Mouse (Mus musculus): ENCODE data around the gene Cldn19.

The Cldn19 gene

DNA sequence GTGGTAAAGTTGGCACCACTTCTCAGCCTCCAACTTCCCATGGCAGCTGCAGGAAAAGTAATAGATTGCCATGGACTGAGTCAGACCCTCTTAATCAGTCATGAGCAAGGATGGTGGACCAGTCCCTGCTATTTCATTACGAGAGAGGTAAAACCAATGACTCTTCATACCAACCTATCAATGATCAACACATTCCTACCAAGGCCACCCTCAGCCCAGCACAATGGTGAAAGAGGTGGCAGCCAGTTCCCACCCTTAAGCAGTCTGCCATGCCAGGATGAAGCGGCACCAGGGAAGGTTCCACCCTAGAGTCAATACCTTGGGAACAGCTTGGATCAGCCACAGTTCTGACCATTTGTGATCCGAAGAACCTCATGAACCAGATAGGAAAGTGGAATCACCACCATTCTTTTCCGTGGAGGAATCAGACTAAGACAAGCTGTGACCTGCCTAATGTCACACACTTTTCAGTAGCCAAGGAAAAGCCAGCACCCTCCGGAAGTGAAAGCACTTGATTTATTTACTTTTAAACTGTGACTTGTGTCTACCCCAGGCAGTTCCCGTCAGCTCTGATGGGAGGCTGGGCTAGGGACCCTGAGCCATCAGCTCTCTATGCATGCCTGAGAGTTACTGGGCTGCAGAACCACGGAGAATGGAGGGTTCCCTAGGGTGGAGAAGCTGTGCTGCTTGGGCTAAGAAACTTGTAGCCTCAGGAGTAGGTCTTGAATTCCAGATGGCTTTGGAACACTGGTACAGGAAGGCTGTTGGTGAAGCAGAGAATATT is 3.0 kb upstream of the Cldn19 start:
- DNase-seq (ENCODE audit: low spot score), result no peak

DNA sequence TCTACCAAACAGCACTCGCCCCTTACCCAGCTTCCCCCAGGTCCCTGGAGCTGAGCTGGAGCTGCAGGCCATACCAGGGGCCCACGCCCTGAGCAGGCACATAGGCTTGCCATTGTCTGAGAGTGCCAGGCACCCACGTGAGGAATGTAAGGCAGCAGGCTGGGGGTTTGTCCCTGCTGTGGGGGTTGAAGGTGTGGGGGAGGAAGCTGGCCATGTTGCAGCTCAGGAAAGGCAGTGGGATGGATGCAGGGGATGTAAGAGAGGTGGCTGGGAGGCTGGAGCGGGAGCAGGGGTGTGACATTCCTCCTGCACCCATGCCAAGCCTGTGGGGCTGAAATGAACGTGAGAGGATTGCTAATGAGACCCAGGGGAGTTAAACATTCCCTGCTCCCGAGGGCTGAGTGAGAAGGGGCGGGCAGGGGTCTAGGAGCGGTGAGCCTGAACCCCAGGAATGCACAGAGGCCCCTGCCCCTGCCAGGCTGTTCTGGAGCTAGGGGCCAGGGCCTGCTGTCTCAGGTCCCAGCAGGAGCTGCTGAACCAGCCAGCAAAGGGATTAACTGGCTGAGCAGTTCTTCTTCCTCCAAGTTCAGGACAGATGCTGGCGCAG is 1.1 kb upstream of the Cldn19 start:
- DNase-seq (ENCODE audit: low spot score), result no peak

DNA sequence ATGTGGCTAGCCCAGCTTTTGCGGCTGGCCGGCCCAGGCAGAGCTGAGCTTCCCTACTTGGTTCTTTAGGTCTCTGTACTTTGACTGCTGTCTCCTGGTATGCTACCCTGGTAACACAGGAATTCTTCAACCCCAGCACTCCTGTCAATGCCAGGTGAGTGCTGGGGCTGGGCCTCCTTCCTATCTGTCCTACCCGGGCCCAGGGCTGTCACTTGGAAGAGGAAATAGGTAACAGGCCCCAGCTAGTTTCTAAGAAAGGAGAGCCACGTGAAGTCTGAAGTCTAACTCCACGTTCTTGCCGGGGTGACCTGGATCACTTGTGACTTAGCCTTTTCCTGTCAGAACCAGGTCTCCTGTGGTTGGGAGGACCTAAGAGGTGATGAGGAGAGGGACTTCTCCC is 1.9 kb downstream of the Cldn19 start:
- DNase-seq (ENCODE audit: low spot score), result no peak

DNA sequence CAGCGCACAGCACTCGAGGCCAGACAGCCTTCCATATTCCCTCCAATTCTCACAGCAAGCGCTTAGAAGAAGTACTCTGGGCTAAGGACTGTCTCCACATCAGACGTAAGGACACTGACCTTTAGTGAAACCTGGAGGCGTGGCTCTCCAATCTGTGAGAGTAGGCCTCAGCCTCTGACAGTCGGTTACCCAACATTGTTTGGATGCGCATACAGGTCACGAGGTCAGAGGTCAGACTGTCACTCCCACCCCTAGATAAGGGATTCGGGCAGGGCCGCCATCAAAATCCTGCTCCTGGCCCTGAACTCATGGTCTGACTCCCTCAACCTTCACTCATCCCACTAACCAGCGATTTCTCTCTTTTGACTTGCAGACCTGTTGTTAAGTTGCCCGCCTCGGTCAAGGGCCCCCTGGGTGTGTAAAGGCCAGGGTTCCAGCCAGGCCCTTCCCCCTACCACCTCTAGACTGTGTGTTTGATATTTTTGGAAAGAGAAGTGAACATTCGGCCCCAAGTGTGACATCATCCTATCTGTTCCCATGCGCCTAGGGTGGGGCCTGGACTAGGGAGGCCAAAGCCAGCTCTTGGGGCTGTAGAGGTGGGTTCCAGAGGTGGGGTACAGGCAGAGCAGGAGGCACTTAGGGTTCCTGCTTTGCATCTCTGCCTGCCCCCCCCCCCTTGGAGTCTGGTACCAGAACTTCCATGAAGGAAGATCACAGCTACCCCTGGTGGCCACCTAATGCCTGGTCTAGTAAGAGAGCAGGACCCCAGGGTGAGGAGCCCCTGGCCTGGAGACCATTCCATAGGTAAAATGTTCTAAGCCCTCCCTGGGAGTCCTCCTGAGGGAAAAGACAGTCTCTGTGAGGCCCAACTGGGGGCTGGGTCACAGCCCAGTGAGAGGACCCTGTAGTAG is 4.4 kb downstream of the Cldn19 start:
- DNase-seq (ENCODE audit: low spot score), result no peak

DNA sequence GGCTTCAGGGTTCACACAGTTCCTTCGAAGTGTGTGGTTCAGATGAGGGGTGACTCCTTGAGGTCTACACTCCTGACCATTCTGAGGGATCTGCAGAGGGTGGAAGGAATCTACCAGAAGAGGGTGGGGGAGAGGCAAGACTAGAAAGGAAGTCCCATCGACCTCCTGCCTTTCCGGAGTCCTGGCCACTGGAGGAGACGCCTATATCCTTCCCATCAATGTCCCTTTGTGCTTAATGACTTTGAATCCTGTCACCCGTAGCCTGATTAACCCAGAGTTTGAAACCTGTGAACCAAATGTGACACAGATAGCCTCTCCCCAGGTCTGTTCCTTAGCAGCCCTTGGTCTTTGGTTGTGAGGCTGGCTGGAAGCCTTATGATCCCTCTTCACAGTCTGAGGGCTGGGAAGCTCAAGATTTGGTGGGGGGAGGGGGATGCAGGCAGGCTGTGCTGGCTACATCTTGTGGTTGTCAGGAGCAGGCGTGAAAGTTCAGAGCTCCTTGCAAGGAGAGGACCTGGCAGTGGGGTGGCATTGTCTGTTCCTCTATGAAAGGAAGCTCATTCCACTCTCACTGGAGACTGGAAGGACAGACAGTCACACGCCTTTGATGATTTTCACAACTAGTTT is 6.0 kb downstream of the Cldn19 start:
- no peak for DNase-seq (ENCODE audit: low spot score)

DNA sequence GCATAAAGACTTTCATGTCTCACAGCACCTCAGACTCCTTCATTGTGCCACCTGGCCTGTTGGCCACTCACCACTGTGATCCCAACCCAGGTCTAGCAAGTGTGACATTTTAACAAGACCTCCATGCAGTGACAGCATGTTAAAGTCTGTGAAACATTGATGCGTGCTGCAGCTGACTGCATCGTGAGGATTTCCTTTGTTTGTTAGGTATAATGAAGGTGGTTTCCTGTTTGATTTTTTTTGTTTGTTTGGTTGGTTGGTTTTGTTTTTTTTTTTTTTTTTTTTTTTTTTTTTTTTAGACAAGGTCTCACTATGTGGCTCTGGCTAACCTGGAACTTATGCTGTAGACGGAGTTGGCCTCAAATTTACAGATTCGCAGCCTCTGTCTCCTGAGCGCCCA is 7.3 kb downstream of the Cldn19 start:
- no peak for DNase-seq (ENCODE audit: low spot score)

DNA sequence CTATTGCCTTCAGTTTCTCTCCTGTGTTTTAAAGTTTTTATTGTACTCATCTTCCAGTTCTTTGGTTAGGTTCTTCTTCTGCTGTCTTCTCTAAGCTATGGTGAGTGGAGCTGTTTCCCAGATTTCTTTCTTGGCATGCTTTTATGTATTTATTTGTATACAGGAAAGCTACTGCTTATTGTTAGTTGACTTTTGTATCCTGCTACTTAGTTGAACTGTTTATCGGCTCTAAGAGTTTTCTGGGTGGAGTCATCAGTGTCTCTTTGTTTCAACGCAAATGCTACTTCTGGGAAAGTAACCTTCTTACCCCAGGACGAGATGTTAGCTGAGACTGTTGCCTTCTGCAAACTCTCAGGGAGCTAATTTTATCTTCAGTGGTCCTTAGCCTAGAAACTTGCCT is 8.2 kb downstream of the Cldn19 start:
- DNase-seq (ENCODE audit: low spot score), result no peak

DNA sequence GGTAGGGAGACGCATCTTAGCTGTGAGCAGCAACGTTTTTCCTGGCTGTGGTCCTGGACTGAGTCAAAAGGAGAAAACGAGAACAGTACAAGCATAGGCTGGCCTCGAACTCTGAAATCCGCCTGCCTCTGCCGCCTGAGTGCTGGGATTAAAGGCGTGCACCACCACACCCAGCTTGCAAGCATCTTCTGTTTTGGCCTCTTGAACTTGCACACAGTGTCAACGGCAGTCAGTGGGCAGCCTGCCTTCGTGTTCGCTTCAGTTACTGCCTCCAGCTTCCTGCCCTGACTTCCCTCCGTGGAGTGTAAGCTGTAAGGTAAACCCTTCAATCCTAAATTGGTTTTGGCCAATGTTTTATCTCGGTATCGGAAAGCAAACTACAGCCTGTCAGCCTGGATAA is 11.4 kb downstream of the Cldn19 start:
- DNase-seq (ENCODE audit: low spot score), result peak; percentile 14

DNA sequence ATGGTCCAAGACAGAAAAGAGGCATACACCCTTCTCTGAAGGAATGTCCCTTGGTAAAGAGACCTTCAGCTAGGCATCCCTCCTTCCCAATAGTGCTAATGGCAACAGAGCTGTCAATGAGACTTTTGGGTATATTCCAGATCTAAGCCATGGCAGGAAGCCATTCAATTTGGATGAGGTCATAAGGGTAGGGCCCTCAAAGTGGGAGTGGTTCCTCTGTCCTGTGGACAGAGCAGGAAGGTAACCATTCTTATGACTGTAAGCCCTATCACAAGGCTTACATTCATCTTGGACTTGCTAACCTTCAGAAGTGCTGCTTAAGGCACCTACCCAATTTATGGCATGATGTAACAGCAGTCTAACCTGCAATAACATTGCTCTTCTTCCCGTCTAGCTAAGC is 19.4 kb downstream of the Cldn19 start:
- DNase-seq (ENCODE audit: low spot score), result peak; percentile 22

DNA sequence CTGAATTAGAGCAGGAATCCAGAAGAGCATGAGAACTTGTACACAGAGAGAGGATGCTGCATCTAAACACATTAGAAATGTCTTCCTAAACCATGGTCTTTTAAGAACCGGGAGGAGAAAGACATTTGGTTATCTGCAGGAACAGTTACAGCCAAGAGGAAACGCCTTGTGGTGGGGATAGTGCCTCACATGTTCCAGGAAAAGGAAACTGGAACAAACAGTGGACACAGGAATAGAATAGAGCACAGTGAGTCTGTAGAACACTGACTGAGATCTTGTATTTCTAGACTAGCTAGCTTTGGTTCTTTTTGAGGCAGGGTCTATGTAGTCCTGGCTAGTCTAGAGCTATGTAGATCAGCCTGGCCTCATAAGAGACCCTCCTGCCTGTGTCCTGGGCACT is 20.0 kb downstream of the Cldn19 start:
- DNase-seq (ENCODE audit: low spot score), result no peak

DNA sequence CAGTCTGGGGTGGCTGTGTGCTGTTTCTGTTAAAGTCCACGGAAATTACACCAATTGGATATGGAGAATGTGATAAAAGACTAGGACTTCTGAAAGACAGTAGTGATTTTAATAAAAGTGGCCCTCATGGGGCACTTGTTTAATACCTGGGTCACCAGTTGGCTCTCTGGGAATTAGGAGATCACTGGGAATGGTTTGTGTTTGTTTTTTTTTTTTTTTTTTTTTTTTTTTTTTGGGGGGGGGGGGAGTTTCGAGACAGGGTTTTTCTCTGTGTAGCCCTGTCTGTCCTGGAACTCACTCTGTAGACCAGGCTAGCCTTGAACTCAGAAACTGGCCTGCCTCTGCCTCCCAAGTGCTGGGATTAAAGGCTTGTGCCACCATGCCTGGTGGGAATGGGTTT is 20.5 kb downstream of the Cldn19 start:
- DNase-seq (ENCODE audit: low spot score), result peak; percentile 21

DNA sequence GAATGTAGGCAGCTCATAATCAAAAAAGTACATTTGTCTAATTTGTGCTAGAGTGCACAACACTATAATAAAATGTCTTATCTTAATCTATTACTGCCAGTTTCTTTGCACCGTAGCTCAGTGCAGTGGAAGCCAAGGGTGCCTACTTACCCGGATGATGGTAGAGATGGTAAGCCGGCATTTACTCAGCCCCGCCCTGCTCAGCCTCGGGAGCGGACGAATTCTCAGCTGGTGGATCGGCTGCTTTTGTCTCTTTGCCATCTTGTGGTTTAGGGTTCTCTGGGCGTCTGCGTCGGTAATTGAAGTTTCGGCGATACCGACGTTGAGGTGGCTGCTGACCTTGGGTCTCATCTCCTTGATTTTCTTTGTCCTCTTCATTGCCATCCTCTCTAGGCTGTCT is 23.6 kb downstream of the Cldn19 start:
- peak; percentile 26 for DNase-seq (ENCODE audit: low spot score)

DNA sequence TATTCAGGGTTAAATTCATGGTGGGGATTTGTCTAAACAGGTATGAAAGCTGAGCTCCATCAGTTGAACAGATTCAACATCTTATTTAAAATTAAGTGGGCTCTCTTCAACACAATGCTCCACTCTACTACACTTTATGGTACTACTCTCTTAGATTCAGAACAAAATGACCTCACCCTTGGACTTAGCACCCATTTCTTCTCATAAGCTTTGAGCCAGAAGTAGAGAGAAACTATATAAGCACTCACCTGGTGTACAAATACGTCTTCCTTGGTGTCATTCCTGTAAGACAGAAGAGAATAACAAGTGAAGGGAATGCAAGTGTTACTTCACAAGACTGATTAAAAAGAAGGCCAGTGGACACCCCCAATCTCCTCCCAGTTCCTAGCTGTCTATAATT is 29.6 kb downstream of the Cldn19 start:
- DNase-seq (ENCODE audit: low spot score), result no peak

DNA sequence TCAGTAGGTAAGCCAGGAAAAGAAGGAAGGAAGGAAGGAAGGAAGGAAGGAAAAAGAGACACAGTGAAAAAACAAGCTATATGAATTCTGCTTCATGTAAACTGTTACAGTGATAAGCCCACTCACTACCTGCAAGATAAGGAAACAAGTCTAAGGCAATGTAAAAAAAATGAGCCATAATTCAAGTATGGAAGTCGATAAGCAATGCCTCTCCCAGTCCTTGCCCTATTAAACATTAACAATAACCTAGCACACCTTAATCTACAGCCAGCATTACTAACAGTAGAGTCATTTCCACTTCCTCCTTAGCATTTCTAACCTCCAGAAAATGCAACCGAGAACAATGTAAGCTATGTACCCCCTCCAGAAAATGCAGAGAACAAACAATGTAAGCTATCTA is 30.1 kb downstream of the Cldn19 start:
- DNase-seq (ENCODE audit: low spot score), result no peak

DNA sequence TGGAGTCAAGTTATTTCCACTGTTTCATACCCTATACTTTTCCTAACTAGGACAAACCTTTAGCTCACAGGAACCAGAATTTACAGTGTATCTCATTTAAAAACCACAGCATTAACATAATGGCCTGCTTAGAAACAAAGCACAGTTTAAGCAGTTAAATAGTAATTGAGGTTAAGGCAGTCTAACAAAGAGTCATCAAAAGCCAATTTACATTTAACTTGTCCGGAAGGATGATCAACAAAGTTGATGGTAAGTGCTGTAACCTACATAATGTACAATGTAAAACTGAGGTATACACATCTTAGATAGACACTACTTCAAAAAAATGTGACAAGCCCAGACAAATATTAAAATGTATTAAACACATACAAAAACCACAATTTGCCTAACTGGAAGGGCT is 36.7 kb downstream of the Cldn19 start:
- DNase-seq (ENCODE audit: low spot score), result no peak

DNA sequence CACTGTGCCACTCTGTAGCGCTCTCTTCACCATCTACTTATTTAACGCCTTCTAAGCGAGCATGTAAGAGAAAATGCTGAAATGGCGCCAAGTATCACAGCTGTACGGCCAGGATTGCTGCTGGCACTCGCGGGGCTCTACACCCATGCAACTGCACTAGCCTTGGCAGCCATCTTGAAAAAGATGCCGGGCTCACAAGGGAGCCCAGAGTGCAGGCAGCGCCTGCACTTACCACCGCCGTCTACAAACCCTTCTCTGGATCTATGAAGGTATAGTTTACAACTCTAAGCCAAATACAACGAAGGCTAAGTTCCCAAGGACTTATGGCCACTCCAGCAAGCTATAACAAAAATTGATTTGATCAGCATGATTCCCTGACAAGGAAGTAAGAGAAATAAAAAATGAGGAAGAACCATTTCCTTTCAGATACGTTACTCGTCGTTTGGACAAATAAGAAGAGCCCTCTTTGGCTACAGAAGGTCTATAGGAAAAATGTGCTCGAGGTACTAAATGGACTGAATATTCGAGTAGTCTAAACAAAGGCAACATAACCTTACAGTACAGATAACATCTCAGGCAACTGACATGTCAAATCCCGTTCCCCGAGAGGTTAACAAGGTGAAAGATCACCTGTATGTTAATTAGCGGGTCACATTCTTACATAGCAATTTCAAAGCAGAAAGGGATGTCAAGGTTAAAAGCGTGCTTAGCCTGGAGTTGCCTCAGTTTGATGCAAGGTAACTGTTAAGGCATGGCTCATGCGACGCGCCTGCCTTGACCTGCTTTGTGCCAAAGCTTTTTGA is 37.8 kb downstream of the Cldn19 start:
- peak; percentile 57 for DNase-seq (ENCODE audit: low spot score)

DNA sequence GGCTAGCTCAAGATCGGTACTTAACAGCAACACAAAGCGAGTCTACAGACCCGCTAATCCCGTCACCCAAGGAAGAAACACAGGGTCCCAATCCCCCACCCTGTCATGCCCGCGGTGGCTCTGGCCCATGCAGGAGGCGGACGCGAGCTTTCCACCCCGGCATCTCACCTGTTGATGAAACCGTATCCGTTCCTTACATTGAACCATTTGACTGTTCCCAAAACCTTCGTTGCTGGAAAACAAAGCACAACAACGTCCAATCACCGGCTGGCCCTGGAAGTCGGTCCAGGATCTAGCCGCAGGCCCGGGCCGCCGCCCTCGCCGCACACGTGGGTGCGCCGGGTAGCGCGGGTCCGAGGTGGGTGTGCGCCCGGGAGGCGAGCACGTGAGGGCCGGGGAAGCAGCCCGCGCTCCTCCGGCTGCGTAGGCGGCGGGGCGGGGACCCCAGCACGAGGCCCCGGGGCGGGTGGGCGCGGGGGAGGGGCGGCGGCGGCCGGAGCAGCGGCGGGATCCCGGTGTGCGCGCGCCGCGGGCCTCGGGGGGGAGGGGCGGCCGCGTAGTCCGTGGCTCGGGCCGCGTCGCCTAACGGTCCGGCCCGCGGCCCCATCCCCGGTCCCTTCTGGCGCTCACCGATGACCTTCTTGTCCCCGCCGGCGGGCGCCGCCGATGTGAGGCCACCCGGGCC is 38.5 kb downstream of the Cldn19 start:
- DNase-seq (ENCODE audit: low spot score), result peak; percentile 71

DNA sequence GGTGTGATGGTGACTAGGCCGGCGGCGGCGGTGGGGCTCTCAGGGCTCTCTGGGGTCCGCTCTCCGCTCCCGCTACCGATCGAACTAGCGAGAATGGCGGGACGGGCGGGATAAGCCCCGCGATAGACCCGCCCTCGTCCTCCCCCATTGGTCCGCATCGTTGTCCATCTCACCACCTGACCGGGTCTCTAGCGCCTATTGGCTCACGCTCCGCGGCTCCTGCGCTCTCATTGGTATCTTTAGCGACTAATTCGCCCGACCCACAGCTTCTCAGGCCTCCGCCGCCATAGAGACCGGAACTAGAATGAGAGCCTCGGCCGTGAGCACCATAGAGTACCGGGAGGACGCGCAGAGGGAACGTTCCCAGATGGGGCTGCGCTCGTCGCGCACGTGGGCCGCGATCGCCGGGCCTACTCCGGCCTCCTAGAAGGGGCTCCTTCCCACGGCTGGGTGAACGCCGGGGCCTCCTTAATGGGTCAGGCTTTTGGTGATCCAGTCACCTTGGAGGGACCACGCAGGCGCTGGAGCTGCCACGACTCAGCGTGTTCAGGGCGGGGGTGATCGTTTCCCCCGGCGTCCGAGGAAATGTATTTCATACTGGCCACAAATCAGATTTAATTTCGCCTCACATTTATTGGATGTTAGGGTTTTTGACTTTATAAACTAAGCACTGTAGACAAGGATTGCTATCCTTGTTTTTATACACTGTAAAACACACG is 39.4 kb downstream of the Cldn19 start, which contains the start of gene Ybx1:
Gene Ybx1 (minus strand): TSS at position 190 of the 719 bp plus-strand sequence.
- DNase-seq (ENCODE audit: low spot score), result peak; percentile 100

DNA sequence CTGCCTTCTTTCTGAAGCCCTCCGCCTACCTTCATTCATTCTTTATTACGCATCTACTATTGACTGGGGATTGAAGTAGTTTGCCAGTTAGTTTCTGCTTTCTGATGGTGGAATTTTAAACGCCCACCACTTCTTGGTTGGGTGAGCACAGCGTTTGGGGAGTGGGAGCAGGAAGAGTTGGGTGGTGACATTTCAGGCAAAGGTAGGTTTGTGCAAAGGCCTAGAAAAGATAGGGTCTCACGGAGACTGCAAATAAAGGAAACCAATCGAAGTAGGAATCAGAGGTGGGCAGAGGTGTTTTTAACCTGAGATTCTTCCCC is 39.9 kb downstream of the Cldn19 start:
- no peak for DNase-seq (ENCODE audit: low spot score)

DNA sequence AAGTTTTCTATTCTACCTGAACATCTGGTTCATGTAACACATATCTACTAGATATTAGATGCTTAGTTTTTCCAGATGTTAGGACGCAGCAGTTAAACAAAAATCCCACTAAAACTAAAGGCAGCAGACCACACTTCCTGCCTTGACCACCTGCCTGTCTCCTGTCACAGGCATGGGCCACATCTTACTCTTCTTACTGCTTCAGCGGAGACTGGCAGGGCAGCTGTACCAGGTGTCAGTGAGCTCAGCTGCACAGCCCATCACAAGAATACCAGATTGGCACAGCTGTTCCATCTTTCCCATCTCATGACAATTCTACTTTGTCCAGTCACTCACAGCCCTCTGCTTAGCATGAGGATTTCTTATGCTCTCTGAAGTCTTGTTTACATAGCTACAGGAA is 42.1 kb downstream of the Cldn19 start:
- no peak for DNase-seq (ENCODE audit: low spot score)

Data from testis, postnatal 10 days (tissue).